Mouse (Mus musculus): ENCODE results near the gene Fhit. TPM values are rescaled to one million over a fixed set of nuclear protein-coding genes. Genes with fewer than 3 reads are reported as not detected.

Fhit gene
- polyA plus RNA-seq (2016; fragmentation: Nextera tagmentation; extraction: Ambion mirVana): 3.3 and 4.6 TPM in 2 replicates

- peak within 1 kb of the TSS; percentile 52 for H3K4me3 ChIP-seq
- no peaks in the 10 kb centered on the region for H3K27me3 ChIP-seq (replicated peaks)
- ATAC-seq (ENCODE audit: low FRiP score, low read depth): peak; percentile 97
- peak within 1 kb of the TSS; percentile 76 for H3K4me2 ChIP-seq (replicated peaks)
- H3K27ac ChIP-seq: no peak within 1 kb of the TSS
- under 1% methylated on average over 28 of the region's 28 CpGs for whole genome bisulfite sequencing
- H3K9ac ChIP-seq: peak within 1 kb of the TSS; percentile 62
- no peaks in the 10 kb centered on the region for H3K4me1 ChIP-seq
- H3K36me3 ChIP-seq: no peaks in the 10 kb centered on the region
- H3K9me3 ChIP-seq: no peaks in the 10 kb centered on the region
Measured at GRCm38 (mm10) chr14:11161751-11162231, at the start of gene Fhit. Gene Fhit, minus strand, starts transcription at chr14:11162035.

GRCm38 (mm10) chr14:11206786-11207185, 45.0 kb upstream of the Fhit start:
- no peaks in the 10 kb centered on the region for H3K9me3 ChIP-seq
- no peak overlapping the region for H3K27ac ChIP-seq
- 54% methylated on average over 2 of the region's 2 CpGs for WGBS
- no peaks in the 10 kb centered on the region for H3K4me1 ChIP-seq
- H3K4me2 ChIP-seq (replicated peaks): no peak overlapping the region
- H3K4me3 ChIP-seq: no peak overlapping the region
- no peak for ATAC-seq (ENCODE audit: low FRiP score, low read depth)
- no peak overlapping the region for H3K9ac ChIP-seq
- H3K36me3 ChIP-seq: no peaks in the 10 kb centered on the region
- H3K27me3 ChIP-seq (replicated peaks): no peaks in the 10 kb centered on the region

DNA sequence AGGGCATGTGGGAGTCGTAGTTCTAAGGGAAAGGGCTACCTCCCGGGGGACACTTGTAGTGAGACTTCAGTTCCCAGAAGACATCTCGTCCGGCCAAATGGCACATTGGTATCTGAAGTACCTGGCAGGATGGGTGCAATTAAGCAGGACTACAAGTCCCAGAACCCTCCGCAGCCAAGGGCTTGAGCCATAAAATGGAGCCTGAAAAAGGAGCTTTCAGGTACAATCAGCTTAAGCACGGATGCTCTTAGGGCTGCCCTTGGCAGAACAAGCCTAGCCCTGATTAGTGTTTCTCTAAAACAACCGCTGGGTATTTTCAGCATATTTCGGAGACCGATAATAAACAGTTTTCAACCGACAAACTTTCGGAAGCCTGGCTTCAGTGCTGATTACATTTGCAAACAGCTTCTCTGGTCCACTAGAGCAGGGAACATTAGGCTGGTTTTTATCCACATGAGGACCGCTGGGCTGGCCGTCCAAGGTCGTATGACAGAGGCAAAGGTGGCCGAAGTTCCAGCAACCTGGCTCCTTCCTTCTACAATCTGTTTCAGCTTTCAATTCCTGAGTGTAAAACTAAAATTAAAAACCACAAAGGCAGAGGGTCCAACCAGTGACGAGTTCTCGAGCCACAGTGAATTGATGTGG, 907 bp downstream of the Fhit start:
- H3K4me2 ChIP-seq (replicated peaks): peak overlapping the region; percentile 76
- WGBS: 9% methylated on average over 17 of the region's 17 CpGs
- H3K36me3 ChIP-seq: no peaks in the 10 kb centered on the region
- no peaks in the 10 kb centered on the region for H3K9me3 ChIP-seq
- H3K27ac ChIP-seq: no peak overlapping the region
- peak overlapping the region; percentile 52 for H3K4me3 ChIP-seq
- no peaks in the 10 kb centered on the region for H3K4me1 ChIP-seq
- 0 out of 2 replicates have a peak overlapping the region, but pooled peaks have one; percentile 14 for H3K9ac ChIP-seq
- H3K27me3 ChIP-seq (replicated peaks): no peaks in the 10 kb centered on the region
- ATAC-seq (ENCODE audit: low FRiP score, low read depth): peak; percentile 83

DNA sequence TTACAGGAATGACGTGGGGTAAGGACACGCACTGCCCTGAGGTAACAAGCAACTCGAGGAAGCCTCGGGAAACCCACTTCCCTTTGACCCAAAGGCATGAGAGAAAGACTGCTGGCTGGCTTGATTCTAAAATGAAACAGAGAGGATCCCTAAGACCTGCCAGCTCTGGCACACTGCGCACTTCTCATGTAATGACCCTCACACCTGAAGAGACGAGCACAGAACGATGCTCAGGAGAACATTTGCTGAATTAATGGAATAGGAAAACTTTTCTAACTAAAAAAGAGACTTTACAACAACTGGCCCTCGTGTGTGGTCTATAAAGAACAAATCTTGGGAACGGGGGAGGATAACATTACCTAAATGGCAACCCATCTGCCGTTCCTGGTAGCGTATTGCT, 2.2 kb downstream of the Fhit start:
- Histone ChIP-seq H3K9ac (no peak overlapping the region), H3K36me3 (no peaks in the 10 kb centered on the region), H3K9me3 (no peaks in the 10 kb centered on the region), H3K4me1 (no peaks in the 10 kb centered on the region), H3K4me2 (replicated peaks) (no peak overlapping the region), H3K27ac (no peak overlapping the region), H3K4me3 (no peak overlapping the region), H3K27me3 (replicated peaks) (no peaks in the 10 kb centered on the region)
- WGBS: 90% methylated on average over 11 of the region's 11 CpGs
- ATAC-seq (ENCODE audit: low FRiP score, low read depth): no peak

DNA sequence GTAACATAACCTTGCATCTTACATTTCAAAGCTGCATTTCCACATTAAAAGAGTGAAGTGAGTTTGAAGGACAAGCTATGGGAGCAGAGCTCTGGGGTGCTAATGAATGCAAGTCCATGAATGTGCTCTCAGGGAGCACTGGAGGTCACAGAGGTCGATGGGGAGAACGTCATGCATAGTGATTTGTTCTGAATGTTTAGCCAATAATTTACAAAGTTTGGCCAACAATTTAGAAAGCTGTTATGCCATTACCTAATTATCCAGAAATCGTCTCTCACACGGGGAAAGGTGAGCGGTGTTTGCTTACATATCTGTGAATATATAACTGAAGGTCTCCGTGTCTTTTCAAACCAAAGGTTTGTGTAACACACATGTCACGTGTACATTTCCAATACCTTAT, 2.8 kb downstream of the Fhit start:
- no peak overlapping the region for H3K4me3 ChIP-seq
- no peak for ATAC-seq (ENCODE audit: low FRiP score, low read depth)
- H3K4me1 ChIP-seq: no peaks in the 10 kb centered on the region
- H3K4me2 ChIP-seq (replicated peaks): no peak overlapping the region
- no peaks in the 10 kb centered on the region for H3K9me3 ChIP-seq
- no peak overlapping the region for H3K27ac ChIP-seq
- no peaks in the 10 kb centered on the region for H3K27me3 ChIP-seq (replicated peaks)
- H3K9ac ChIP-seq: no peak overlapping the region
- 77% methylated on average over 7 of the region's 7 CpGs for WGBS
- no peaks in the 10 kb centered on the region for H3K36me3 ChIP-seq

- Histone ChIP-seq H3K9ac (no peak overlapping the region), H3K4me1 (no peaks in the 10 kb centered on the region), H3K36me3 (no peaks in the 10 kb centered on the region), H3K27ac (no peak overlapping the region), H3K4me2 (replicated peaks) (no peak overlapping the region), H3K27me3 (replicated peaks) (no peaks in the 10 kb centered on the region), H3K9me3 (no peaks in the 10 kb centered on the region), H3K4me3 (no peak overlapping the region)
- 75% methylated on average over 3 of the region's 3 CpGs for WGBS
- no peak for ATAC-seq (ENCODE audit: low FRiP score, low read depth)
Measured at GRCm38 (mm10) chr14:11157741-11158140, 4.1 kb downstream of the Fhit start.

DNA sequence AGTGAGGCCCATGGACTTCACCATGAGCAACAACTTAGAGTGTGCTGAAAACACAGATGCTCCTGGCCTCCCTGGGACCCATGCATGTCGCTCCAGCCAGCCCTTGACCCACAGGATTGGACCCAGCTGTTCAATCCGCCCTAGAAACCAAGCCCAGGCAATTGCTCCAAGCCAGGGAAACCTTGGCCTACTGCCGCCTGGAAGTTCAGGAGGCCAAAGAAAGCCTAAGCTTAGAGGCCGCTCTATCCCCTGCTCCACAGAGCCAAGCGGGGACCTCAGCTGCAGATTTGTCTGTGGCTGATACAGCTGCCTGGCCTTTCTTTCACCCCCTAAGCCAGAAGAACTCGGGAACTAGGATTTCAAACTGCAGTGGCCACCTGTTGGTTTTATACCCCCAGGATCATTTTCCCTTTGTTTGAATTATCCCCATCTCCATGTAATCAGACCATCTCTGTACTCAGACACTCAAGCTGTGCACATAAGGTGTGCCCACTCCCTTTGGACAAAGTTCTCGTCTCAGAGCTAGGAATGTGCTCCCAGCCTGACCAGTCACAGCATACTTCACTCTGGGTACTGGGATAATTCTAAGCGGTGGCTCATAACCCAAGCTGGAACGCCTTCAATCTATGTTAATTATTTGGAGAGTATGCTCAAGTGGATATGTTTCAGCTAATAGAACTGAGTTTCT, 10.1 kb downstream of the Fhit start:
- H3K27ac ChIP-seq: no peak overlapping the region
- no peaks in the 10 kb centered on the region for H3K27me3 ChIP-seq (replicated peaks)
- H3K4me1 ChIP-seq: no peaks in the 10 kb centered on the region
- no peaks in the 10 kb centered on the region for H3K9me3 ChIP-seq
- WGBS: 77% methylated on average over 9 of the region's 9 CpGs
- no peak overlapping the region for H3K9ac ChIP-seq
- H3K36me3 ChIP-seq: no peaks in the 10 kb centered on the region
- H3K4me2 ChIP-seq (replicated peaks): no peak overlapping the region
- H3K4me3 ChIP-seq: no peak overlapping the region
- no peak for ATAC-seq (ENCODE audit: low FRiP score, low read depth)

- no peak overlapping the region for H3K9ac ChIP-seq
- H3K9me3 ChIP-seq: no peaks in the 10 kb centered on the region
- H3K27me3 ChIP-seq (replicated peaks): no peaks in the 10 kb centered on the region
- H3K27ac ChIP-seq: no peak overlapping the region
- no peak overlapping the region for H3K4me2 ChIP-seq (replicated peaks)
- H3K4me3 ChIP-seq: no peak overlapping the region
- ATAC-seq (ENCODE audit: low FRiP score, low read depth): no peak
- no peaks in the 10 kb centered on the region for H3K4me1 ChIP-seq
- 89% methylated on average over 12 of the region's 12 CpGs for WGBS
- no peaks in the 10 kb centered on the region for H3K36me3 ChIP-seq
Measured at GRCm38 (mm10) chr14:11133787-11134735, 27.8 kb downstream of the Fhit start.

DNA sequence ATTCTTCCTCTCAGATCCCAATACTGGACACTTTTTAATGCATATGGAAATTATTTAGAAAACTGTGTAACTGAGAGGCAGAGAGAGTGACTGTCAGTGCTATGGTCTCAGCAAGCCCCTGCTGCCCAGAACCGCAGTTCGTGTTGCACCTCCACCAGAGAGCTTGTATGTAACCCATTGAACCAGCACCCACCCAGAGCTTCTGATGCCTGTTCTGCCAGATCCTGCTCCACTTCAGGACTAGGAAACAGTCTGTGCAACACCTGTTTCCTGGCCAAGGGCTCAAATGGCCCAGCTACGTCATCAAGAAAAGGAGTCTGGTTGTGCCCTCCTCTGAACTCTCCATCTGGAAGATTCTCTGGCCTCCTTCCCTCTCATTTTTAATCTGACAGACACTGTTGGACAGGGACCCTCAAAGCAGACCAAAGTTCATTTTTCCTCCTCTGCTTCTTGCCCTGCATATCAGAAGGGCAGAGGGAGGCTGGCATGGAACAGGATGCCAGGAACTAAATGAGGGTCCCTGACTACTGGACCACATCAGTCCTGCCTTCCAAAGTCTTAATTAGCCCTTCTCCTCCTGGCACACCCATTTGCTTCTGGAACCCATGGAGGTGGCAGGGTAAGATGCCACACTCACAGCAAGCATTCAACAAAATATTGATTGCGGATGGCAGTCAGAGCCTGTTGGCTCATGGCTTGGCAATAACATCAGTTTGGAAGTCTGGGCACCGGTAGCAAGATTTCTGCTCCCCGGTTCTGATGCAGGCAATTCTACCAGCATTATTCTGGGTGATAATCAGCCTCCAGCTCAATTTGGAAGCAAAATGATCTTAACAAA, 29.0 kb downstream of the Fhit start:
- Histone ChIP-seq H3K4me3 (no peak overlapping the region), H3K4me2 (replicated peaks) (no peak overlapping the region), H3K9me3 (no peaks in the 10 kb centered on the region), H3K4me1 (no peaks in the 10 kb centered on the region), H3K27me3 (replicated peaks) (no peaks in the 10 kb centered on the region), H3K27ac (no peak overlapping the region), H3K9ac (no peak overlapping the region), H3K36me3 (no peaks in the 10 kb centered on the region)
- no peak for ATAC-seq (ENCODE audit: low FRiP score, low read depth)
- 87% methylated on average over 6 of the region's 6 CpGs for WGBS

- Histone ChIP-seq H3K27ac (no peak overlapping the region), H3K27me3 (replicated peaks) (no peaks in the 10 kb centered on the region)
- no peak for ATAC-seq (ENCODE audit: low FRiP score, low read depth)
Measured at GRCm38 (mm10) chr14:11125096-11125495, 36.7 kb downstream of the Fhit start.

DNA sequence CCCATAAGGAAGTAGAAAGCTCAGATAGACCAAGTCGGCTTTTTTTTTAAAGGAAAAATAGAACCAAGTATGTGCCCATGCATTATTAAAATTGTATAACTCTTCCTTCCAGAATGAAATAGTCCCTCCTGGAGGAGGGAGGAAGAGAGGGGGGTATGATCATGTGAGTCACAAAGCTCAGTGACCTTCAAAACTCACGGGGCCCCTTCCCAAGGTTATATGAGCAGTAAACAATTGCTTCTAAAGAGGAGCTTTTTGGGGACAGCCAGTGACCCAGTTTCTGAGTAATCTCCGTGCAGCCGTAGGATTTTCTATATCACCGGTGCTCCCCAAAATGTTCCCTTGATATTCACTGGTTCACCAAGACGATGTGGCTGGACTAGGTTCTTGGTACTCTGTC, 42.8 kb downstream of the Fhit start:
- 93% methylated on average over 6 of the region's 6 CpGs for WGBS
- ATAC-seq (ENCODE audit: low FRiP score, low read depth): no peak

More at GRCm38 (mm10) chr14:11125096-11125495, 36.7 kb downstream of the Fhit start:
- no peak overlapping the region for H3K9ac ChIP-seq
- no peak overlapping the region for H3K4me3 ChIP-seq
- H3K4me1 ChIP-seq: no peaks in the 10 kb centered on the region
- no peaks in the 10 kb centered on the region for H3K36me3 ChIP-seq
- no peaks in the 10 kb centered on the region for H3K9me3 ChIP-seq
- no peak overlapping the region for H3K4me2 ChIP-seq (replicated peaks)
- WGBS: 83% methylated on average over 11 of the region's 11 CpGs

More for the DNA sequence above, 42.8 kb downstream of the Fhit start:
- Histone ChIP-seq H3K9ac (no peak overlapping the region), H3K9me3 (no peaks in the 10 kb centered on the region), H3K4me3 (no peak overlapping the region), H3K36me3 (no peaks in the 10 kb centered on the region), H3K27me3 (replicated peaks) (no peaks in the 10 kb centered on the region), H3K27ac (no peak overlapping the region), H3K4me1 (no peaks in the 10 kb centered on the region), H3K4me2 (replicated peaks) (no peak overlapping the region)
